ENCODE assay signal across 12 mouse cellular contexts in the genomic region with DNA sequence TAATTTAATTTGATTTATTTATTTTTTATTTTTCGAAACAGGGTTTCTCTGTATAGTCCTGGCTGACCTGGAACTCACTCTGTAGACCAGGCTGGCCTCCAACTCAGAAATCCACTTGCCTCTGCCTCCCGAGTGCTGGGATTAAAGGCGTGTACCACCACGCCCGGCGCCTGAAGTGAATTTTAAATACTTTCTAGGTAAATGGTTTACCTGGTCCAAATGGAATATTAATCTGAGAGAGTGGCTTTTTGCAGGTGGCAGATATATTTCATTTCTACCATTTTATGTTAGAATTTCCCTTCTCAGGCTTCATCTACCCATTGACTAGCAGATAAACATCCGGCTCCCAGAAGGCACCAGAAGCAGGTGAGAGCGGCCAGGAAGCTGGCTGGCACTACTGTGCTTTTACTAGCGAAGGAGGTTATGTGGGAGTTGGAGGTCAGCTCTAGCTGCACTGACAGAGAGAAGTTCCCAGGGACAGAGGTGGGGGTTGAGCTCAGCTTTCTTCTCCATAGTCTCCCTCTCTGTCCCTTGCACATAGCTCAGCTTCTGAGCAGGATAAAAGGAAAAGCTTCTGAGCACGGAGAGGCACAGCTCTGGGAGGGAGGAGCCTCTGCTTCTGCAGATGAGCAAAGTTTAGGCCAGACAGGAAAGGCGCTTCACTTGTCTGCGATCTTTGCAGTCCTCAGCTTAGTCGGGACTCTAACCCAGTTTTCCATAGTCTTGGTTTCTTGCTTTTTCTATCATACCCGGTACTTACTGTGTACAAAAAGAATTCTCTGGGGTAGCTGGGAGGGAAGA. TPM values are rescaled to one million over a fixed set of nuclear protein-coding genes. Genes with fewer than 3 reads are reported as not detected.
DNase-seq lines count a peak whose midpoint lies in the region; ATAC-seq and TF ChIP-seq lines count a peak whose summit lies in the region.
"Had no signal": no experiment of that assay in that cellular context is flagged by ENCODE, and none has a peak within 500 bp of the region (broad histone marks: within the 10 kb centered on the region; RNA-seq: fewer than 3 reads in every experiment).

No protein-coding gene starts in this region.

- peaks cover 36% of the 10 kb centered on the region for H3K4me1 ChIP-seq in hindbrain, embryonic 15.5 days (replicated peaks)
- 0 out of 2 replicates have a peak, but pooled peaks cover 2% of the 10 kb centered on the region for H3K4me1 ChIP-seq in hindbrain, embryonic 11.5 days (replicated peaks; ENCODE audit: control insufficient read depth, insufficient read depth, low read length)
- H3K4me1 ChIP-seq in testis, adult 2 months (ENCODE audit: control insufficient read depth, insufficient read depth, low read length): peaks cover 28% of the 10 kb centered on the region
- H3K4me1 ChIP-seq in cerebellum, adult 2 months (ENCODE audit: control insufficient read depth, insufficient read depth, low read length): 0 out of 2 replicates have a peak, but pooled peaks cover 5% of the 10 kb centered on the region

- no peak for DNase-seq in hindbrain, embryonic 11.5 days (ENCODE audit: low spot score)
- DNase-seq in testis, postnatal 10 days (ENCODE audit: low spot score): no peak
- peak; percentile 45 to 54 for DNase-seq in kidney, postnatal 25 days
- DNase-seq in adrenal gland, postnatal 10 days: no peak
- no peak for DNase-seq in cerebellum, adult 2 months
- DNase-seq: adrenal gland, postnatal 14 days; cerebellum, adult 9-10 months; gastrocnemius, postnatal 14 days; lung, adult 2 months; right cerebral cortex, postnatal 25 days had no signal

- no peak for TF ChIP-seq CTCF in testis, adult 2 months (IDR thresholded peaks at IDR 0.05; ENCODE audit: control insufficient read depth, insufficient read depth, insufficient replicate concordance, low read depth, low read length)
- TF ChIP-seq CTCF in cerebellum, adult 2 months (IDR thresholded peaks at IDR 0.05; ENCODE audit: borderline replicate concordance, insufficient read depth, low read depth, low read length): no peak

- H3K27ac ChIP-seq in hindbrain, embryonic 15.5 days (replicated peaks): no peak overlapping the region
- H3K27ac ChIP-seq in hindbrain, embryonic 11.5 days (ENCODE audit: low read depth, low read length): no peak overlapping the region
- no peak overlapping the region for H3K27ac ChIP-seq in testis, adult 2 months (ENCODE audit: control insufficient read depth, insufficient read depth, low read depth, low read length)
- H3K27ac ChIP-seq in cerebellum, adult 2 months (ENCODE audit: insufficient read depth, low read length): no peak overlapping the region

- H3K27me3 ChIP-seq in hindbrain, embryonic 15.5 days: no peaks in the 10 kb centered on the region
- H3K27me3 ChIP-seq in hindbrain, embryonic 11.5 days (ENCODE audit: control insufficient read depth, insufficient read depth, low read length): no peaks in the 10 kb centered on the region
- H3K27me3 ChIP-seq in testis, adult 2 months (ENCODE audit: control insufficient read depth, insufficient read depth, low read length): no peaks in the 10 kb centered on the region
- H3K27me3 ChIP-seq in cerebellum, adult 2 months (ENCODE audit: control insufficient read depth, insufficient read depth, low read length): no peaks in the 10 kb centered on the region

- no peak for TF ChIP-seq POLR2A in testis, adult 2 months (IDR thresholded peaks at IDR 0.05; ENCODE audit: control insufficient read depth, low read depth, low read length)
- TF ChIP-seq POLR2A in cerebellum, adult 2 months (IDR thresholded peaks at IDR 0.05; ENCODE audit: borderline replicate concordance, insufficient read depth, low read length): no peak

- 89% methylated on average over 14 of the region's 14 CpGs for WGBS in hindbrain, embryonic 15.5 days
- WGBS in hindbrain, embryonic 11.5 days: 90% methylated on average over 14 of the region's 14 CpGs
- WGBS in cerebellum, adult 2 months: 84% methylated on average over 14 of the region's 14 CpGs

- H3K9ac ChIP-seq in hindbrain, embryonic 15.5 days: no peak overlapping the region
- no peak overlapping the region for H3K9ac ChIP-seq in hindbrain, embryonic 11.5 days (ENCODE audit: low read depth, low read length)

- no peak overlapping the region for H3K4me3 ChIP-seq in hindbrain, embryonic 15.5 days
- H3K4me3 ChIP-seq in hindbrain, embryonic 11.5 days (ENCODE audit: low read depth, low read length): no peak overlapping the region
- peak overlapping the region; percentile 19 for H3K4me3 ChIP-seq in testis, adult 2 months (ENCODE audit: control insufficient read depth, low read depth, low read length)
- no peak overlapping the region for H3K4me3 ChIP-seq in cerebellum, adult 2 months (replicated peaks; ENCODE audit: insufficient read depth, low read depth, low read length)

- no peak for ATAC-seq in hindbrain, embryonic 15.5 days (ENCODE audit: low FRiP score, low read depth)
- no peak for ATAC-seq in hindbrain, embryonic 11.5 days (ENCODE audit: low FRiP score)

- peaks cover 43% of the 10 kb centered on the region for H3K36me3 ChIP-seq in hindbrain, embryonic 15.5 days
- peaks cover under 1% of the 10 kb centered on the region; the same call in 1 of the 2 replicates for H3K36me3 ChIP-seq in hindbrain, embryonic 11.5 days (ENCODE audit: control insufficient read depth, insufficient read depth, low read length)
- peaks cover 3% of the 10 kb centered on the region for H3K36me3 ChIP-seq in testis, adult 2 months (ENCODE audit: control insufficient read depth, insufficient read depth, low read length)

- peak overlapping the region; percentile 98; the same call in 1 of the 2 replicates for H3K4me2 ChIP-seq in hindbrain, embryonic 15.5 days
- no peak overlapping the region for H3K4me2 ChIP-seq in hindbrain, embryonic 11.5 days (replicated peaks; ENCODE audit: low read depth, low read length)

- H3K9me3 ChIP-seq in hindbrain, embryonic 15.5 days: no peaks in the 10 kb centered on the region
- H3K9me3 ChIP-seq in hindbrain, embryonic 11.5 days (ENCODE audit: control insufficient read depth, low read length): no peaks in the 10 kb centered on the region

RNA-seq across cellular contexts. Expression of gene Arhgap1, which starts 2.0 kb away (rescaled TPM):
- polyA plus RNA-seq in hindbrain, embryonic 15.5 days (2015; fragmentation: Nextera tagmentation; extraction: Ambion mirVana): 86.1 and 93.4 TPM in 2 replicates
- 79.6 and 86.8 TPM in 2 replicates for polyA plus RNA-seq in hindbrain, embryonic 11.5 days (2014; fragmentation: Nextera tagmentation; extraction: Ambion mirVana)
- 22.8 and 23.7 TPM in 2 replicates for polyA plus RNA-seq in testis, adult 2 months (2012; rRNA removed)
- total RNA-seq in adrenal gland, postnatal 10 days (2021): 10 to 100 TPM; 53.8 to 70.9 TPM
- polyA plus RNA-seq in cerebellum, adult 2 months (2012; rRNA removed): 40.8 and 45.9 TPM in 2 replicates

RNA-seq across cellular contexts. Expression of gene Zfp408, which starts 2.1 kb away (rescaled TPM):
- polyA plus RNA-seq in hindbrain, embryonic 15.5 days (2015; fragmentation: Nextera tagmentation; extraction: Ambion mirVana): 12.1 and 13.4 TPM in 2 replicates
- 6.5 and 10.2 TPM in 2 replicates for polyA plus RNA-seq in hindbrain, embryonic 11.5 days (2014; fragmentation: Nextera tagmentation; extraction: Ambion mirVana)
- 6.3 and 6.5 TPM in 2 replicates for polyA plus RNA-seq in testis, adult 2 months (2012; rRNA removed)
- total RNA-seq in adrenal gland, postnatal 10 days (2021): 10 to 100 TPM; 13.2 to 16.9 TPM
- 14.4 and 15.6 TPM in 2 replicates for polyA plus RNA-seq in cerebellum, adult 2 months (2012; rRNA removed)

RNA-seq across cellular contexts. Expression of gene F2, which starts 15.4 kb away (rescaled TPM):
- polyA plus RNA-seq in hindbrain, embryonic 15.5 days (2015; fragmentation: Nextera tagmentation; extraction: Ambion mirVana): 0.14 and 0.22 TPM in 2 replicates
- 0.27 and 0.29 TPM in 2 replicates for polyA plus RNA-seq in hindbrain, embryonic 11.5 days (2014; fragmentation: Nextera tagmentation; extraction: Ambion mirVana)
- polyA plus RNA-seq in testis, adult 2 months (2012; rRNA removed): 0.08 and 0.14 TPM in 2 replicates
- 100 to 1,000 TPM; 156 to 377 TPM for total RNA-seq in adrenal gland, postnatal 10 days (2021)
- polyA plus RNA-seq in cerebellum, adult 2 months (2012; rRNA removed): 0.28 and 0.33 TPM in 2 replicates

RNA-seq across cellular contexts. Expression of gene Atg13, which starts 58.7 kb away (rescaled TPM):
- 34.0 and 34.8 TPM in 2 replicates for polyA plus RNA-seq in hindbrain, embryonic 15.5 days (2015; fragmentation: Nextera tagmentation; extraction: Ambion mirVana)
- polyA plus RNA-seq in hindbrain, embryonic 11.5 days (2014; fragmentation: Nextera tagmentation; extraction: Ambion mirVana): 31.9 and 35.3 TPM in 2 replicates
- polyA plus RNA-seq in testis, adult 2 months (2012; rRNA removed): 37.5 and 38.3 TPM in 2 replicates
- total RNA-seq in adrenal gland, postnatal 10 days (2021): 10 to 100 TPM; 41.3 to 42.0 TPM
- 126 and 129 TPM in 2 replicates for polyA plus RNA-seq in cerebellum, adult 2 months (2012; rRNA removed)

RNA-seq across cellular contexts. Expression of gene Harbi1, which starts 59.0 kb away (rescaled TPM):
- 18.2 and 21.1 TPM in 2 replicates for polyA plus RNA-seq in hindbrain, embryonic 15.5 days (2015; fragmentation: Nextera tagmentation; extraction: Ambion mirVana)
- polyA plus RNA-seq in hindbrain, embryonic 11.5 days (2014; fragmentation: Nextera tagmentation; extraction: Ambion mirVana): 17.8 and 20.6 TPM in 2 replicates
- 3.3 and 4.0 TPM in 2 replicates for polyA plus RNA-seq in testis, adult 2 months (2012; rRNA removed)
- 1 to 10 TPM; 7.3 to 9.8 TPM for total RNA-seq in adrenal gland, postnatal 10 days (2021)
- polyA plus RNA-seq in cerebellum, adult 2 months (2012; rRNA removed): 4.4 and 4.7 TPM in 2 replicates

Comparison
In these comparisons a context has a peak if more than half of its experiments do, and no peak if none do; other contexts are left out.
1. DNase-seq: peak in kidney, postnatal 25 days (2 of 2); none in hindbrain, embryonic 11.5 days (single experiment), testis, postnatal 10 days (single experiment), adrenal gland, postnatal 10 days (single experiment) and cerebellum, adult 2 months (0 of 2).